Mouse (Mus musculus): ENCODE results near the gene Fnbp1.

- TF ChIP-seq POLR2A (IDR thresholded peaks at IDR 0.05; ENCODE audit: borderline replicate concordance, extremely low read depth, insufficient read depth, insufficient read length, poor library complexity, severe bottlenecking) (no peak), CTCF (IDR thresholded peaks at IDR 0.05; ENCODE audit: borderline replicate concordance, extremely low read depth, insufficient read depth, insufficient read length) (no peak)
These were observed 18.5 kb upstream of the Fnbp1 start for GRCm38 (mm10) chr2:31160147-31160920.

Measured in brain, embryonic 14.5 days (tissue).